Mouse (Mus musculus) erythroblast, adult 5-6 weeks (primary cell): ENCODE data around the gene Zfpm1. TPM values are rescaled to one million over a fixed set of nuclear protein-coding genes. Genes with fewer than 3 reads are reported as not detected.

Source experiments
- ATAC-seq: replicated peaks from 2 replicates; pipeline ENCODE4 v1.8.0; 2016; ENCODE audit warnings: moderate number of reproducible peaks, mild to moderate bottlenecking, moderate TSS enrichment, inconsistent platforms; ENCODE audit not compliant: poor library complexity, low FRiP score, severe bottlenecking
- total RNA-seq, 2 experiments: library from RNA; stranded (forward) in 1 of 2; stranded (reverse) in 1 of 2; fragments of 150-400 nt in 1 of 2; fragments of 200-764, 138-1000 nt in 1 of 2; gene quantifications; 2 replicates each; pipeline versions ENCODE4 v1.2.3 to v1.2.4; 2015 to 2017; ENCODE audit warnings: low replicate concordance in 2 of 2

The Zfpm1 gene
- total RNA-seq (2015; ENCODE audit: low replicate concordance) (54.2 and 55.4 TPM in 2 replicates), total RNA-seq (2017; ENCODE audit: low replicate concordance) (196 and 459 TPM in 2 replicates)

DNA sequence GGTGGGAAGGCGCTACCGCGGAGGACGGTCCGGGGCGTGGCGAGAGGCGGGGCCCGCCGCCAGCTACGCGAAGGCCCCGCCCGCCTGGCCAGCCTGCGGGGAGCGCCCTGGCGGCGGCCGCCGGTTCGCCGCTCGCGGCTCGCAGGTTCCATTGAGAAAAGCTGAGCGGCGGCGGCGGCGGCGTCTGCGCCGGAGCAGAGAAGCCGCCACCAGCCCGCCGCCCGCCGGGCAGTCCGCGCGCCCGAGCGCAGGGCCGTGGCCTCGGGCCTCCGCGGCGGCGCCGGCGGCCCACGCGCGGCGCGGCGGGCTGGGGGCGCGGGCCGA is at the start of gene Zfpm1:
TSS of gene Zfpm1 (plus strand) at position 107 of the 324 bp plus-strand sequence.
- ATAC-seq, result no peak

DNA sequence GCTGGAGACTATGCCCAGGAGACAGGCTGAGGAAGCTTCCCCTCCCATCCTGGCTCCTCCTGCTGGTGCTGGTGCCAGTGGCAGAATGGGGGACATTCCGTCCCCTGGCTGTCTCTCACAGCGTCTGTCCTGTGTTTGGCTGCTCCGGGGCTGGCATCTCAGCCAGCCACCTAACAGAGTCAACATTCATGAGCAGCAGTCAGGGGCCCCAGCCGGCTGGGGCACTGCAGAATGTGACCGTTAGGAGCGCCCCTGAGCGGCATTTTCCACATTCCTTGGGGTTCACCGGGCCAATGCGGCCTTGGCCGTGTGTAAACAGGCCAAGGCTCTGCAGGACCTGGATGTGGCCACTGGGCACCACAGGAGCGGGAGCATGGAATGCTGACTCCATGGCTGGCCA is 47.9 kb upstream of the Zfpm1 start:
- no peak for ATAC-seq

DNA sequence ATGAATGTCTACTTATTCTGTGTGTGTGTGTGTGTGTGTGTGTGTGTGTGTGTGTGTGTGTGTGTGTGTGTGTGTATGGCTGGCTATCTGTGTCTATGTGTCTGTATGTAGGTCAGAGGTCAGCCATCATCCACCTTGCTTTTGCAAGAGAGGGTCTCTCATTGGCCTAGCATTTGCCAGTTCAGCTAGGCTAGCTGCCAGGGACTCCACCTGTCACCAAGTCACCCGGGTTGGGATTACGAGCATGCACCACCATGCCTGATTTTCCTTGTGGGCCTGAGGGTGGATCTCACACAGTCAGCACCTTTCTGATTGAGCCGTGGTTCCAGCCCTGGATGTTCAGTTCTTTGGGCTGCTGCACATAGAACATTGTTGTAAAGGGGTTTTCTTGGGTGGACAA is 45.4 kb upstream of the Zfpm1 start:
- ATAC-seq, result no peak

DNA sequence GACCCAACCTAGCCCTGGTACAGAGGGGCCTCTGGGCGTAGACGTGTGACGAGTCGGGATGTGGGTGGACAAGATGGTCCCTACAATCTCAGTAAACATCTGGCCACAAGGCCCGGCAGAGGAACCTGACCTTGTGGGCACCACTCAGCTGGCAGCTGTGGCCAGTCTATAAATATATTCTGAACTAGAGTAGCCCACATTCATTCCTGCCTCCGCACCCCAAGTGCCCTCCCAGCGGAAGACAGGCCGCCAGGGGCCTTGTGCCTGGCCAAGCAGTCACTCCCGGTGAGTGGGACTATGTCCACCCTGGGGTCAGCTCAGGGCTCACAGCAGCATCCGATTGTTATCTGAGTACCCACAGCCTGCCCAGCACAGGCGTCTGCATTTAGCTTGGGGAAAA is 43.7 kb upstream of the Zfpm1 start:
- ATAC-seq, result no peak

DNA sequence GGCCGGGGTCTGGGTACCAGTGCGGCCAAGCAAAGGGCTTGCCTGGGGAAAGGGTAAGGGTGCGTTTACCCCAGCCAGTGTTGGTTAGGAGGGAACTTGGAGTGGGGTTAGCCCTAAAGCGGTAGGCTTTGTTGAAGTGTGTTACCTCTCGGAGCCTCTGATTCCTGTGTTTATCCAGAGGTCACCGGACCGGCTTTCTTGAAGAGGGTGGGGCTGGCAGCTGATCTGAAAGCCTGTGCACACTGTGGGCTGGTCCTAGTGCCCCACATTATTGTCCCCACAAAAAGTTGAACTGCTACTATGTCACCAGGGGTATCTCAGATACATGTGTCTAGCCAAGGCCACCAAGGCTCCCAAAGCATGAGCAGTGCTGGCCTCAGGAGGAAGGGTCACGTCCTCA is 43.2 kb upstream of the Zfpm1 start:
- no peak for ATAC-seq

DNA sequence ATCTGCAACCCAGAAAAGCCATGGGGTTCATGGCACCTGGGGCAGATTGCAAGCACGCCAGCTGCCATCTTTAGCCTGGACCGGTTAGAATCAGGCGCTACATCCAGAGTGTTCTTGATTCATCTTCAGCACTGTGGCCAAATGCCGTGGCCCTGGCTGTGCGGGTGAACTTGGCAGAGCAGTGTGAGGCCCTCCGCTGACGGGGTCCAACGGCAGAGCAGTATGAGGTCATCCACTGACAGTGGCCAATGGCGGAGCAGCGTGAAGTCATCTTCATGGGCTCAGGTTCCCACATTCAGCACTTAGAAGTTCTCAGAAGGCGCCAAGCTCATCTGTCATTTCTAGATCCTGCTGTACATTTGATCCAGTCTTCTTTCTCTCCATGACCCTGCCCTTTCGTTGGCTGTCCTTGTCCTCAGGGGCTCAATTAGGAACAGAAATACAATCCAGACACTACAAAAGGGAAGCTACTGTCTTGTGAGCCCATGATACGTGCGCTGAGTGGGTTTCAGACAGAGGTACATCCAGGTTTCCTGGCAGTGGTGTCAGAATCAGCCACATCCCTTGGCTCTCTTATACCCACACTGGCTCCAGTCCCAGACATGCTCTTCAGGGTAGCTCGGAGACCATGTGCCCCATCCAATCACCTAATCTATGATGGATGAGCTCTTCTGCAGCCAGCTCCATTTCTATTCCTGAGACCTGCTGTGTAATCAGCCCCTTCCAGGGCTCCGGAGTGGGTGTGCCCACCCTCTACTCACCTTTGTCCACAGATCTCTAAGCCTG is 41.5 kb upstream of the Zfpm1 start:
- no peak for ATAC-seq

DNA sequence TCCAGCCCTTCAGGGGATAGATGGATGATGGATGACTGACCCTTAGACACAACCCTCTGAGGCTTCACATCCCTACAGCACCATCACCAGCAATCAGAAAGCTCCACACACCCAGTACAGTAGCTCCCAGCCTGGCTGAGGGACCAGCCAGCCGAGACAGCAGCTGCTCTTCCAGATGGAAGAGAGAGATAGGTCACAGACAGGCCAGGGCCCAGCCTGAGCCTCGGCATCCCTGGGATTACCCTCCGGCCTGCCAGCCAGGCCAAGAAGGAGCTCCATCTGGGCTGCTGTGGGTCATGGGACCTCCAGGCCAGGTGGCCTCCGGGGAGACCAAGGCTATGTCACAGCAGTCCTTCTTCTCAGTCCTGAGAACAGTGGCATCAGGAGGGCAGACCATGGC is 38.6 kb upstream of the Zfpm1 start:
- ATAC-seq, result no peak

DNA sequence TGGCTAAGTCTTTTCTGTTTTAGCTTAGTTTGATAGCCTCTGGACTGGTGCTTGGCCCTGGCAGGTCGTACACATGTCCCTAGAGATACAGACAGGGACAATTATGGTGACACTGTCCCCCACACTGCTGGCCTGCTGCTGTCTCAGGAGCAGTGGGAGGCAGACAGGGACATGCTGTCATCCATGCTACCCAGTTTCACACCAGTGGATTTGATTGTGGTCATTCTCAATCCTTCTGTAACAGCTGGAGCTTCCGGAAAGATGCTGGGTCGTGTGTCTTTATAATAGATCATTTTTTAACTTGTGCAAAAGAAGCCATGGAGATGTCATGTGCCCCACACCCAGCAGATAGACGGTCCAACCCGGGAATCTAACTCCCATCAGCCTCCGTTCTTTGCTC is 36.8 kb upstream of the Zfpm1 start:
- ATAC-seq, result no peak

DNA sequence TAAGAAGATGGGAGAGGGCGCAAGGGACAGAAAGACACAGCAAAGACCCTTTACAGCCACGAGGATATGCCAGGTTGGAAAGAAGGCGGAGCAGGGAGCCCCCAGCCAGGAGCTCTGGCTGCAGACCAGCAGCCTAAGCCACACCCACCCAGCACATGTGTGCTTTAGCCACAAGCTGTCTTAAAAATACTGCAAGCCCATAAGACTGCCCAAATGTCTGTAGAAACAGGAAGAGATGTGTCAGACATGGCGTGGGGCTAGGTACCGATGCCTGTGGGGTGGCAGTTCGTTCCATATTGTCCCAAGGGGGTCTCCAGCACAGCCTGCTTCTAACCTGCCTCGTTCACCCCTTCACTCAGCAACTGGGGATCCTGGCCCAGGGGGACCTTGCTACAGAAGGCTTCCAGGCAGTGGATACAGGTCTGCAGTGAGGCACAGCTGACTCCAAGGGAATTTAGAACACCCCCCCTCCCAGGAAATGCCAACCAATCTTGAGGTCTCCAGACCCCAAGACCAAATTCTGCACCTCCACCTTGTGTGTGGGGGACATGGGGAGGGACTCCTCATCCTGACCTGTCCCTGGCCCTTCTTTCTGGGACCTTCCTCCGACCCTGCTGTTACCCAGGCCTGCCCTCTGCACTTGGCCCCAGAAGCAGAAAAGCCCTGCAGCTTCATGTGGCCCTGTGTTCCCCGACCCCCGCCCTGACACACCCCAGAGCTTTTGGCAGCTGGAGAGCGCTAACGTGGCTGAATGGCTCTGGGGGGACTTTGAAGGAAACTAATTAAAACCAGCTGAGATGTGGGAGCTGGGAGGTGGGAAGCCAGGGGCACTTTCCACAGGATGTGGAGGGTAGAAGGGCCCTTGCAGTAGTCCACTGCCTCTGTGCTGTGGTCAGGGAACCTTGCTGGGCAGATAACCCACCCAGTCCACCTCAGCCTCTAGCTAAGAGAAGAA is 35.4 kb upstream of the Zfpm1 start:
- ATAC-seq, result no peak

DNA sequence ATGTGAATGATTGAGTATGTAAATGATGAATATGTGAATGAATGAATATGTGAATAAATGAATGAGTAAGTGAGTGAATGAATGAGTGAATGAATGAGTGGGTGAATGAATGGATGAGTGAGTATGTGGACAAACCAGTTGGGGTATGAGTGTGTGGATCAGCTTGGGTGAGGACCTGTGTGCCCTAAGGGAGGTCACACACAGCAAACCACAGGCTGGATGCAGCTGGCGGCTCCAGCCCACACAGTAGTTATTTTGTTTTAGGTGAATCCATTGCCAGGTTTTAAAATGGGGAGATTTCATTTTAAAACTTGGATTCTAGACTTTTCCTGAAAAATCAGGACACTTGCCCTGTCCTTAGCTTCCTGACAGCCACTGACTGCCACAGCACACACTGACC is 30.2 kb upstream of the Zfpm1 start:
- no peak for ATAC-seq

DNA sequence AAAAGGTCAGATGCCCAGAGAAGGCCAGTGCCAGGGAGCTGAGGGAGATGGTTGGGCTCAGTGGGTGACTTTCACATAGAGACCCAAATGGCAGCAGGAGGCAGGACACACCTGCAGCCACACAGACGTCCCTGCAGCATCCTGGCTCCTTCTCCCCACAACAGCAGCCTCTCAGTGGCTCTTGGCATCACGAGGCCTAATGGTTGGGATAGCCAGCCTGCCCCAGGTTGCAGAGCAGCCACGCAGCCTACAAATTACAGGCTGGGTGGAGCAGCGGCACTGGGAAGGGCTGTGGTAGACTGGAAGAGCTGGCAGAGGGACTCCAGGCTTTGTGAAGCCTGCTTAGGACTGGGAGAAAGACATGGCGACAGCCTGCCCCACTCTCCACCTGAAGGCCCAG is 29.6 kb upstream of the Zfpm1 start:
- ATAC-seq, result no peak

DNA sequence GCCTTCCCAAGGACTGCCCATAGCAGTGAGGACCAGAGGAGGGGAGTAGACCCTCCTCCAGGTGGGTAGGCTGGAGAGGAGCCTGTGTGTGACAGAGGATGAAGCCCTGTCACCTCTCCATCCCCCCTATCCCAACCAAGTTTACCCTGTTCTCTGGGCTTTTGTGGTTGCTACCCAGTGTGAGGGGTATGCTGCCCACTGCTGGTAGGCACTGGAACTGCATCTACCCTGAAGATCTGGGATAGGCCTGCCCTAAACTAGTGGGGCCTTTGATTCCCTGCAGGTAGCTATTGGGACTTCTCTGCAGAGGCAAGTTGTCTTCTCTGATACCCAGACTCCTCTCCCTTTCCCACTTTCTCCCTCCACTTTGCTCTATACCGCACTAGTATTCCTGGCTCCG is 22.6 kb upstream of the Zfpm1 start:
- peak; percentile 64 for ATAC-seq

DNA sequence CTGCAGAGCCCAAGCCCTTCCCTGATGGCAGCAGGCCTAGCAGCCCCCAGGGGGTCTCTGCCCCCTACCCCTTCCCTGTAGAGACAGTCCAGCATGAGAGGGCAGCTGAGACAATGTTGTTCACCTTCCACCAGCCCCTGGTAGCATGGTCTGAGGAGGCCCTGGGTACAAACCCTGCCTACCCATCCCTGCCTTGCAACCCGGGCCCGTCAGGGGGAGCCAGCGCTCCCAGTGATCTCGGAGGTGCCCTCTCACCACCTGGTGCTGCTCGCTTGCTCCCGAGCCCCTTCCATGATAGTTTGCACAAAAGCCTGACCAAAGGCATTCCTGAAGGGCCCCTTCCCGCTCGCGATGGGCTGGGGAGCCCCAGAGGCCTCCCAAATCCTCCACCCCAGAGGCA is 21.2 kb upstream of the Zfpm1 start:
- no peak for ATAC-seq

DNA sequence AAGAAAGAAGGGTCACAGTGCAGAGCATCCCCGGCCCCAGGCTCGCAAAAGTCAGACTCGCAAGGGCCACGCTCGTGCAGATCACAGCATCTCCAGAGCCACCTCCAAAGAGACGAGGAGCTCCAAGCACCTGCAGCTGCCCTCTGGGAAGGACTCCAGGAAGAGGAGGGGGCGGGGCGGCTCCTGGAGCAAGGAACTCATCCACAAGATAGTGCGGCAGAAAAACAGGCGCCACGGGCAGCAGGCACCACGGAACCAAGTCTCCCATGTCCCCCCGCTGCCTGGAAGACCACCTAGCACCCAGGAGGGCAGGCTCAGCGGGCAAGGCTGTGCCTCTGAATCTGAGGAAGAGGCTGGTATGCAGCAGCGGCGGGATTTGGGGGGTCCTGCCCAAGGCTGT is 19.1 kb upstream of the Zfpm1 start:
- no peak for ATAC-seq

DNA sequence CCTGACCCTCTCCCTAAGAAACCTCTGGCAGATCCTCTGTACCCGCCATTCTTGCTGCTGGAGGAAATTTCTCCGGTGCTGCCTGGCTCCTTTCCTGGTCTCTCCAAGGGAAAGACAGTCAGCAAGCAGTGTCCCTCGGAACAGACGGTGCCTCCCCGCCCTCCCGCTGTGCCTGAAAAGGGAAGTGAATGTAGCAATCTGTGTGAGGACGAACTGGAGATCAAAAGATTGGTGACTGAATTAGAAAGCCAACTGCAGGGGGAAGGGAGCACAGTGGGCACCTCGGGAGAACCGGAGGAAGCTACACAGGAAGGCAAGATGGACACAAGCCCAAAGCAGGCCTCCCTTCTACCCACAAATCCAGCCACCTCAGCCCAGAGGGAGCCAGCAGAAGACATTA is 17.7 kb upstream of the Zfpm1 start:
- ATAC-seq, result no peak

DNA sequence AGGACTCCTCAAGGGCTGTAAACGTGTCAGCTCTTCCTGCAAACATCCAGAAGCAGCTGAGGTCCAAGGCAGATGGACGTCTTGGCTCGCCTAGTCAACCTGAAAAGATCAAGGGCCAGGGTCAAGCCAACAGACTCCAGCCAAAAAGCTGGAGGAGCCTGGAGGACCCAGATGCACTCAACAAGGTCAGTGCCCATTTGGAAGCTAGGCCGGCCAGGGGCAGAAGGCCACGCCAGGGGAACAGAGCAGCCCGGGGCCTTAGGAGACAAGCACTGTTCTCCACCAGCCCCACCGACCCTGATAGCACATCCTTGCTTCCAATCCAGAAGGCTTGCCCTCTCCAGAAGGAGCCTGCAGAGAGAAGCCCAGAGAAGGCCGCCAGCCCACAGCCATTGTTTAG is 16.4 kb upstream of the Zfpm1 start:
- ATAC-seq, result no peak

DNA sequence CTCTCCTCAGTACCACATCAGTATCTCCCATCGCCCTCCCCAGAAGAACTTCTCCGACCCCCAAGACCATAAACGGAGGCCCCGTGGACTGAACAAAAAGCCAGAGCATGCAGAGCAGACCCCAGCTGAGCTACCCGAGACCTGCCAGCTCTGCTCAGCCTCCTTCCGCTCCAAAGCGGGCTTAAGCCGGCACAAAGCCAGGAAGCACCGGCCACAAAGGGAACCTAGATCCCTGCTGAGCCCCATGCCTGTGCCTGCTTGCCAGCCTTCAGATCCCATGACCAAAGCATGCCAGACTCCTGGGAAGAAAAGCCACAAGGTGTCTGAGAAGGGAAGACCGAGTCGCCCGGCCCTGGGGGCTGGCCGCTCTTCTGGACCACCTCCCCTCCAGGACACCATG is 15.1 kb upstream of the Zfpm1 start:
- no peak for ATAC-seq

DNA sequence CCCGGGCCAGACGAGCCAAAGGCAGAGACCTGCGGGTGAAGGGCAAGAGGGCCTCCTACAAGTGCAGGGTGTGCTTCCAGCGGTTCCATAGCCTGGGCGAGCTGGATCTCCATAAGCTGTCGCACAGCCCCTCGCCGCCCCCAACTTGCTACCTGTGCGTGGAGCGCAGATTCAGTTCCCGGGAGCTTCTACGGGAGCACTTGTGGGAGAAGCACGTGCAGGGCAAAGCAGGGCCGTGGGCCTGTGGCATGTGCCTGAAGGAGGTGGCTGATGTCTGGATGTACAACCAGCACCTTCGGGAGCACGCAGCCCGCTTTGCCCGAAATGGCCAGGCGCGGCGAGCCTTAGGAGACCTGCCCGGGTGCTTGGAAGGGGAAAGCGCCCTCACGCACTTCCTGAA is 13.1 kb upstream of the Zfpm1 start:
- no peak for ATAC-seq

DNA sequence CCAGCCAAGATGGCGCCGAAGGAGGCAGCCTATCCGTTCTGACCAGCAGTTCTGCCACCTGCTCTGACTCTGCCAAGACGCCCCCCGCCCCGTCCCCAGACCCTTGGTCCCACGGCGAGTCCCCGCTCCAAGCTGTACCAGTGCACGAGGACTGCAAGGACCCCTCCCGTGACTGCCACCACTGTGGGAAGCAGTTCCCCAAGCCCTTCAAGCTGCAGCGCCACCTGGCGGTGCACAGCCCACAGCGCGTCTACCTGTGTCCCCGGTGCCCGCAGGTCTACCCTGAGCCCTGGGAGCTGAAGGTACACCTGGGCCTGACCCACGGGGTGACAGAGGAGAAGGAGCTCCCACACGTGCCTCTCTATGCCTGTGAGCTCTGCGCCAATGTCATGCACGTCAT is 12.5 kb upstream of the Zfpm1 start:
- peak; percentile 53 for ATAC-seq

DNA sequence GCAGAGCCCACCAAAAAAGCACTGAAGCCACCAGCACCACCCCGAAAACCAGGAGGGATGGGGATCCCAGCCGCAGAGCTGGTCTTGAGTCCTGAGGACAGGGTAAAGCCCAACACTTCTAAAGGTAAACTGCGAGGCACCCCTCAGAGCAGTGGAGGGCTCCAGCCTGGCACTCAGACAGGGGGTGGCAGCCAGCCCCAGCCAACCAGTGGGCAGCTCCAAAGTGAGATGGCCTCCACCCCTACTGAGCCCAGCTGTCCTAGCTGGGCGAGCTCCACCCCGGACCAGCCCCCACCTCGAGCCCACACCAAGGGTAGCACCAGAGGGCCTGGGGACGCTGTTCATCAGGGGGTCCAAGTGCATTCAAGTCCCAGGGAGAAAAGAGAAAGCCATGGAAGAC is 11.4 kb upstream of the Zfpm1 start:
- no peak for ATAC-seq

DNA sequence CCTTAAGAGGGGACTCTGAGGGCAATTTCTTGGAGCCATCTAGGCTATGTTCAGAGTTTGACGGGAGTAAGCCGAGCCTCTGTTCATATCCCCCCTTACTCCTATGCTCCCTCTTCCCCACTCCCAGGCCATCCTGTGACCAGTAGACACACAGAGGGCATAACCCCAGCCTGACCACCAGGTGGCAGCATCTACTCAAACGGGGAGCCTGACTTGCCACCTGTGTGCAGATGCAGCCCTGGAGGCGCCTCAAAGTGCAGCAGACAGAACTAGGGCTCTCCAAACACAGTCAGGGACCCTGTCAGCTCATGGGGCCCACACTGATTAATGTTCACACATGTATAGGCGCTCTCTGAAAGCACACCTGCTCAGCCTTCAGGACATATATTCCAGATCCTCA is 8.8 kb upstream of the Zfpm1 start:
- peak; percentile 53 for ATAC-seq
